Mouse (Mus musculus): Measurements from ENCODE around the gene 1700016K19Rik. TPM values are rescaled to one million over a fixed set of nuclear protein-coding genes. Genes with fewer than 3 reads are reported as not detected.

1700016K19Rik gene
- total RNA-seq, 2 experiments from 2014 or later = 1.5 to 2.1 TPM

GRCm38 (mm10) chr11:76026527-76027138, 26.9 kb downstream of the 1700016K19Rik start:
- TF ChIP-seq CTCF (conservative IDR thresholded peaks at IDR 0.05) = no peak
- no peak for DNase-seq (ENCODE audit: low spot score in 2 of 2)
- peak overlapping the region; percentile 75 for H3K4me3 ChIP-seq
- peak overlapping the region; percentile 55; the same call in 1 of the 2 replicates for H3K27ac ChIP-seq

- H3K27ac ChIP-seq = peak within 1 kb of the TSS; percentile 55
- peak; percentile 55 for TF ChIP-seq CTCF (conservative IDR thresholded peaks at IDR 0.05)
- DNase-seq (ENCODE audit: low spot score in 2 of 2) = peak; percentile 44 to 67
These were observed 27.7 kb downstream of the 1700016K19Rik start, which contains the start of gene Rflnb for GRCm38 (mm10) chr11:76027139-76028071. Gene Rflnb, minus strand, starts transcription at chr11:76027782.

DNA sequence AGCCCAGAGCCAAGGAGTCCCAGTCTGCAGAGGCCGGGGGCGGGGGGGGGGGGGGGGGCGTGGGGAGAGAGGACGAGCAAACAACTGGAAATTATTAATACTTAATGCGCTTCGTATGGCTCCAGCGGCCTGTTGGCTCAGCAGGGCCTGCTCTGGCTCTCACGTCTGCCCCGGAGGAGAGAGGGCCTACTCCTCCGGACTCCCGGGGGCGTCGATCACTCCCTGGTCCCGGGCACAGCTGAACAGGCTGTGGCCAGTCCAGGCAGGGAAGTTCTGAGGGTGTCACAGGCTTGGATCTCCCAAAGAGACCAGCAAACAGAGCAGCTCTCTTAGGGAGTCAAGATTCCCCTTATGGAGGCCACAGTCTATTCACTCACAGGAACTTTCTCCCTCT, 28.4 kb downstream of the 1700016K19Rik start:
- H3K27ac ChIP-seq = peak overlapping the region; percentile 43; the same call in 1 of the 2 replicates
- H3K4me3 ChIP-seq = peak overlapping the region; percentile 75
- no peak for DNase-seq (ENCODE audit: low spot score in 2 of 2)
- TF ChIP-seq CTCF (conservative IDR thresholded peaks at IDR 0.05) = no peak

More at GRCm38 (mm10) chr11:76027139-76028071, 27.7 kb downstream of the 1700016K19Rik start, which contains the start of gene Rflnb:
- H3K4me3 ChIP-seq = peak within 1 kb of the TSS; percentile 75

GRCm38 (mm10) chr11:76033359-76033758, 33.6 kb downstream of the 1700016K19Rik start:
- DNase-seq (ENCODE audit: low spot score in 2 of 2) = no peak
- Histone ChIP-seq H3K27ac (no peak overlapping the region), H3K4me3 (no peak overlapping the region)
- TF ChIP-seq CTCF (conservative IDR thresholded peaks at IDR 0.05) = no peak

- no peak for TF ChIP-seq CTCF (conservative IDR thresholded peaks at IDR 0.05)
- DNase-seq (ENCODE audit: low spot score in 2 of 2) = no peak
- Histone ChIP-seq H3K4me3 (no peak overlapping the region), H3K27ac (no peak overlapping the region)
These were observed 34.1 kb downstream of the 1700016K19Rik start for GRCm38 (mm10) chr11:76033836-76034235.

- TF ChIP-seq CTCF (conservative IDR thresholded peaks at IDR 0.05) = no peak
- no peak overlapping the region for H3K4me3 ChIP-seq
- DNase-seq (ENCODE audit: low spot score in 2 of 2) = no peak
- H3K27ac ChIP-seq = no peak overlapping the region
These were observed 35.5 kb downstream of the 1700016K19Rik start for GRCm38 (mm10) chr11:76035182-76035581.

GRCm38 (mm10) chr11:76037581-76038294, 38.0 kb downstream of the 1700016K19Rik start:
- H3K4me3 ChIP-seq = no peak overlapping the region
- no peak overlapping the region for H3K27ac ChIP-seq
- no peak for TF ChIP-seq CTCF (conservative IDR thresholded peaks at IDR 0.05)
- no peak for DNase-seq (ENCODE audit: low spot score in 2 of 2)

DNA sequence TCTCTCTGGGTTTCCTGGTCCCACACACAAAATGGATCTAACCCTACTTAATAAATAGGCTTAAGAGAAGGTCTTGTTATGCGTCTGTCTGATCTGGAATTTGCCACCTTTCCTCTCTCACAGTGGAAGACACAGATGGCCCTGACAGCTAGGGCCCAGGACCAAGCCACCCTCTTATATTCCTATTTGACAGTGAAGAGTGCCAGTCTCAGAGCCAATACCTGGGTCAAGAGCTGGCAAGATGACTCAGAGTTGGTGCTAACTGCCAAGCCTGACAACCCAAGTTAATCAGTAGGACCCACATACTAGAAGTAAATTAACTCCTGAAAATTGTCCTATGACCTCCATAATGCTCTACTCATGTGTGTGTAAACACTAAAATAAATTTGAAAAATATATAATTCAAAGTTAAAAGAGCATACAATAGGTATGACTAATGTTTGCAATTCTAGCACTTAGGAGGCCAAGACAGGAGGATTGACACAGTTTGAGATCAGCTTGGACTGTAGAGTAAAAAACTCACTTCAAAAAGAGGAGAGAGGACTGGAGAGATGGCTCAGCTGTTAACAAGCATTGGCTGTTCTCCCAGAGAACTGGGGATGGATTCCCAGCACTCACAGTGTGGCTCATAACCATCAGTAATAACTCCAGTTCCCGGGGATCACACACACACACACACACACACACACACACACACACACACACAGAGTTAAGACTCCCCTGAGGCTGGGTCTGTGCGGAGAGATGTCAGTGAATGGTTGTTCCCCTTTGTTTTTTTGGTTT, 39.8 kb downstream of the 1700016K19Rik start:
- DNase-seq (ENCODE audit: low spot score in 2 of 2) = no peak
- TF ChIP-seq CTCF (conservative IDR thresholded peaks at IDR 0.05) = no peak
- H3K27ac ChIP-seq = no peak overlapping the region
- H3K4me3 ChIP-seq = no peak overlapping the region

DNA sequence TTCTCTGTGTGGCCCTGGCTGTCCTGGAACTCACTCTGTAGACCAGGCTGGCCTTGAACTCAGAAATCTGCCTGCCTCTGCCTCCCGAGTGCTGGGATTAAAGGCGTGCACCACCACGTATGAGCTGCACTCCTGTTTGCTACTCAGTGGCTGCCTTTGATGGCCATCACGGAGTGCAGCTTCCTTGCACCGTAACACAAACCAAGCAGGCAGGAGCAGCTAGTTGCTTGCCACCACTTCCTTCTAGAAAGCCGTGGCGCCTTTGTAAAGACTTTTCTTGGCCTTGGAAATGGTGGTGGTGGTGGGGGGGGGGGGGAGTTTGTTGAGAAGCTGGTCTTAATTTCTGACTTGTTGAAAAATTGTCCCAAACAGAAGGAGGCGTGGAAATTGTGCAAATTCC, 40.4 kb downstream of the 1700016K19Rik start:
- DNase-seq (ENCODE audit: low spot score in 2 of 2) = no peak
- TF ChIP-seq CTCF (conservative IDR thresholded peaks at IDR 0.05) = no peak
- Histone ChIP-seq H3K4me3 (no peak overlapping the region), H3K27ac (no peak overlapping the region)

DNA sequence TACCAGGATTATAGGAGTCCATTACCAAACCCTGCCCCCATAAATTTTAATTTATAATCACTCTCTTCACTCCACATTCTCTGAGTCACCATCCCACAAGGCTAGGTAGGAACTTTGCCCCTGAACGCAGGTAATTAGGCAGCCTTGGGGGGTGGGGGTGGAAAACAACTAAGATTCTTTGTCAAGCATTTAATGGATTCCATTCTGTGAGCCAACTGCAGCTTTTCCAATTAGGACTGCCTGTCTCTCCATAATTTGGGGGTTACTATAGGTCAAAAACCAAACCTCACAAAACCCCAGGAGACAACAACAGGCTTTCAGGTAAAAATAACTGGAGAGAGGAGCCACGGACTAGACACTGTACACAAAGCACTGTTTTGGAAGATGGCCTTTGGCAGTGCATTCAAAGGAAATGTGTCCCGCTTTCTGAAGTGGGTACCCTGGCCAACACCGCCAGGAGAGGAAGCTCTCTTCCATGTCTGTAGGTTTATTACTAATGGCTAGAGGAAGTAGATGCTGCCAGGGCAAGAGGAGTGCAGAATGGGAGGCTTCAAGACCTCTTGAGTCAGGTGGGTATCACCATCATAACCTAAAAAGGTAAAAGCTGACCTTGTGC, 41.2 kb downstream of the 1700016K19Rik start:
- H3K4me3 ChIP-seq = no peak overlapping the region
- no peak overlapping the region for H3K27ac ChIP-seq
- no peak for TF ChIP-seq CTCF (conservative IDR thresholded peaks at IDR 0.05)
- DNase-seq (ENCODE audit: low spot score in 2 of 2) = no peak

DNA sequence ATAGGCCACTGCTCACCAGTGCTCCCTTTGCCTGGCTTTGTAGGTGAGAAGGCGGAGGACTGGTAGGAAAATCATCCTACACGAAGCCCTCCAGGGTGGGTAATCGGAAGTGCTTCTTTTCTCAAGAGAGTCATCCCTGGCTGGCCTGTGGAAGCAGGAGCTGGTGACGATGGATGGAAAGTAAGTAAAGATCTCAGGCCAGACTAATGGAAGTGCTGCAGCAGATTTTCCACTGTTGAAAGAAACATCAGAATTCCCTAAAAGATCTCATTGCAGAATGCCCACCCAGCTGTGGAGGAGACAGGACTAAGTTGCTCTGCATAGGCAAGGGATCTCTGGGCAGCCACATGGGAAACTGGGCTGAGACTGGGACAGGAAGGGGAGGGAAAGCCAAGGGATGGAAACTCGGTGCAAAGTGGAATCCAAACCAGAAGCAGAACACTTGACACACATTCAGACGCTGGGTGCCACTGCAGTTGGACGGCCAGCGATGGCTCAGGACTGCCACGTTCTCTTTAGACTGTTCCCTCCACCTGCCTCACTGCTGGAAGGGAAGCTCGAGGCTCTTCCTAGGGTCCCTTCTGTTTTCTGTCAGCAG, 42.4 kb downstream of the 1700016K19Rik start:
- TF ChIP-seq CTCF (conservative IDR thresholded peaks at IDR 0.05) = no peak
- DNase-seq (ENCODE audit: low spot score in 2 of 2) = no peak
- no peak overlapping the region for H3K4me3 ChIP-seq
- peak overlapping the region; percentile 64 for H3K27ac ChIP-seq
